Mouse (Mus musculus): Measurements from ENCODE around the gene Ubxn11.

Gene Ubxn11

GRCm38 (mm10) chr4:134101979-134102741, at the start of gene Ubxn11:
Ubxn11 (plus strand) TSS chr4:134102570.
- H3K4me3 ChIP-seq (replicated peaks; ENCODE audit: low read length): peak within 1 kb of the TSS; percentile 94
- TF ChIP-seq NANOG (IDR thresholded peaks at IDR 0.05; ENCODE audit: borderline replicate concordance, low read length) (no peak), POU5F1 (IDR thresholded peaks at IDR 0.05; ENCODE audit: borderline replicate concordance, low read length) (no peak), CTCF (conservative IDR thresholded peaks at IDR 0.05; ENCODE audit: low read length) (no peak)
- H3K27me3 ChIP-seq (ENCODE audit: insufficient read depth, low read length): no peaks in the 10 kb centered on the region
- H3K4me1 ChIP-seq (replicated peaks; ENCODE audit: low read depth, low read length): peaks cover 34% of the 10 kb centered on the region
- H3K9me3 ChIP-seq (ENCODE audit: low read length): no peaks in the 10 kb centered on the region
- no peaks in the 10 kb centered on the region for H3K36me3 ChIP-seq (ENCODE audit: insufficient read depth, low read length)

GRCm38 (mm10) chr4:134053538-134053937, 48.8 kb upstream of the Ubxn11 start, which contains the start of gene Zfp683:
Zfp683 (plus strand) TSS chr4:134053838.
- H3K4me3 ChIP-seq (replicated peaks; ENCODE audit: low read length): no peak within 1 kb of the TSS
- TF ChIP-seq NANOG (IDR thresholded peaks at IDR 0.05; ENCODE audit: borderline replicate concordance, low read length) (no peak), POU5F1 (IDR thresholded peaks at IDR 0.05; ENCODE audit: borderline replicate concordance, low read length) (no peak), CTCF (conservative IDR thresholded peaks at IDR 0.05; ENCODE audit: low read length) (no peak)
- H3K36me3 ChIP-seq (ENCODE audit: insufficient read depth, low read length): no peaks in the 10 kb centered on the region
- H3K9me3 ChIP-seq (ENCODE audit: low read length): peaks cover 4% of the 10 kb centered on the region; the same call in 1 of the 2 replicates
- peaks cover 16% of the 10 kb centered on the region for H3K27me3 ChIP-seq (ENCODE audit: insufficient read depth, low read length)
- peaks cover 29% of the 10 kb centered on the region for H3K4me1 ChIP-seq (replicated peaks; ENCODE audit: low read depth, low read length)

GRCm38 (mm10) chr4:134058166-134058715, 44.1 kb upstream of the Ubxn11 start:
- H3K36me3 ChIP-seq (ENCODE audit: insufficient read depth, low read length): no peaks in the 10 kb centered on the region
- H3K27me3 ChIP-seq (ENCODE audit: insufficient read depth, low read length): peaks cover 11% of the 10 kb centered on the region; the same call in 1 of the 2 replicates
- no peaks in the 10 kb centered on the region for H3K9me3 ChIP-seq (ENCODE audit: low read length)
- H3K4me3 ChIP-seq (replicated peaks; ENCODE audit: low read length): peak overlapping the region; percentile 65
- peaks cover 68% of the 10 kb centered on the region for H3K4me1 ChIP-seq (replicated peaks; ENCODE audit: low read depth, low read length)
- no peak for TF ChIP-seq CTCF (conservative IDR thresholded peaks at IDR 0.05; ENCODE audit: low read length)

GRCm38 (mm10) chr4:134058908-134059307, 43.5 kb upstream of the Ubxn11 start:
- no peaks in the 10 kb centered on the region for H3K36me3 ChIP-seq (ENCODE audit: insufficient read depth, low read length)
- H3K4me1 ChIP-seq (replicated peaks; ENCODE audit: low read depth, low read length): peaks cover 75% of the 10 kb centered on the region
- no peaks in the 10 kb centered on the region for H3K9me3 ChIP-seq (ENCODE audit: low read length)
- peak overlapping the region; percentile 65 for H3K4me3 ChIP-seq (replicated peaks; ENCODE audit: low read length)
- peaks cover 6% of the 10 kb centered on the region; the same call in 1 of the 2 replicates for H3K27me3 ChIP-seq (ENCODE audit: insufficient read depth, low read length)
- TF ChIP-seq CTCF (conservative IDR thresholded peaks at IDR 0.05; ENCODE audit: low read length): no peak
- TF ChIP-seq POU5F1 (IDR thresholded peaks at IDR 0.05; ENCODE audit: borderline replicate concordance, low read length): no peak
- no peak for TF ChIP-seq NANOG (IDR thresholded peaks at IDR 0.05; ENCODE audit: borderline replicate concordance, low read length)

GRCm38 (mm10) chr4:134060135-134060865, 42.1 kb upstream of the Ubxn11 start, which contains the start of gene Crybg2:
Crybg2 (plus strand) TSS chr4:134060815.
- Histone ChIP-seq H3K4me3 (replicated peaks; ENCODE audit: low read length) (peak within 1 kb of the TSS; percentile 74), H3K4me1 (replicated peaks; ENCODE audit: low read depth, low read length) (peaks cover 79% of the 10 kb centered on the region), H3K36me3 (ENCODE audit: insufficient read depth, low read length) (no peaks in the 10 kb centered on the region), H3K9me3 (ENCODE audit: low read length) (no peaks in the 10 kb centered on the region), H3K27me3 (ENCODE audit: insufficient read depth, low read length) (peaks cover 8% of the 10 kb centered on the region)
- no peak for TF ChIP-seq POU5F1 (IDR thresholded peaks at IDR 0.05; ENCODE audit: borderline replicate concordance, low read length)
- no peak for TF ChIP-seq NANOG (IDR thresholded peaks at IDR 0.05; ENCODE audit: borderline replicate concordance, low read length)
- no peak for TF ChIP-seq CTCF (conservative IDR thresholded peaks at IDR 0.05; ENCODE audit: low read length)

- TF ChIP-seq CTCF (conservative IDR thresholded peaks at IDR 0.05; ENCODE audit: low read length) (no peak), NANOG (IDR thresholded peaks at IDR 0.05; ENCODE audit: borderline replicate concordance, low read length) (no peak), POU5F1 (IDR thresholded peaks at IDR 0.05; ENCODE audit: borderline replicate concordance, low read length) (no peak)
- Histone ChIP-seq H3K4me1 (replicated peaks; ENCODE audit: low read depth, low read length) (peaks cover 81% of the 10 kb centered on the region), H3K27me3 (ENCODE audit: insufficient read depth, low read length) (peaks cover 17% of the 10 kb centered on the region), H3K4me3 (replicated peaks; ENCODE audit: low read length) (peak overlapping the region; percentile 43), H3K36me3 (ENCODE audit: insufficient read depth, low read length) (no peaks in the 10 kb centered on the region), H3K9me3 (ENCODE audit: low read length) (no peaks in the 10 kb centered on the region)
These were observed 41.1 kb upstream of the Ubxn11 start for GRCm38 (mm10) chr4:134061166-134061830.

GRCm38 (mm10) chr4:134061944-134062446, 40.4 kb upstream of the Ubxn11 start:
- no peaks in the 10 kb centered on the region for H3K9me3 ChIP-seq (ENCODE audit: low read length)
- no peak for TF ChIP-seq CTCF (conservative IDR thresholded peaks at IDR 0.05; ENCODE audit: low read length)
- no peak for TF ChIP-seq POU5F1 (IDR thresholded peaks at IDR 0.05; ENCODE audit: borderline replicate concordance, low read length)
- TF ChIP-seq NANOG (IDR thresholded peaks at IDR 0.05; ENCODE audit: borderline replicate concordance, low read length): no peak
- no peaks in the 10 kb centered on the region for H3K36me3 ChIP-seq (ENCODE audit: insufficient read depth, low read length)
- H3K4me1 ChIP-seq (replicated peaks; ENCODE audit: low read depth, low read length): peaks cover 88% of the 10 kb centered on the region
- H3K4me3 ChIP-seq (replicated peaks; ENCODE audit: low read length): peak overlapping the region; percentile 43
- H3K27me3 ChIP-seq (ENCODE audit: insufficient read depth, low read length): peaks cover 24% of the 10 kb centered on the region
